10 mouse cellular contexts compared by ENCODE assay signal in genomic region chr12:103977846-103978245, GRCm38 (mm10). TPM values are rescaled to one million over a fixed set of nuclear protein-coding genes. Genes with fewer than 3 reads are reported as not detected.
DNase-seq lines count a peak whose midpoint lies in the region; ATAC-seq and TF ChIP-seq lines count a peak whose summit lies in the region.
"Had no signal": no experiment of that assay in that cellular context is flagged by ENCODE, and none has a peak within 500 bp of the region (broad histone marks: within the 10 kb centered on the region; RNA-seq: fewer than 3 reads in every experiment).

No protein-coding gene starts in this region.

- H3K4me3 ChIP-seq in kidney, adult 2 months (ENCODE audit: insufficient read depth, low read depth, low read length) = no peak overlapping the region
- no peak overlapping the region for H3K4me3 ChIP-seq in liver, postnatal 0 days (ENCODE audit: low read depth, low read length)
- H3K4me3 ChIP-seq: myocyte had no signal

- no peaks in the 10 kb centered on the region for H3K27me3 ChIP-seq in kidney, adult 2 months (replicated peaks; ENCODE audit: control insufficient read depth, insufficient read depth, low read length)
- H3K27me3 ChIP-seq in Patski = no peaks in the 10 kb centered on the region
- no peaks in the 10 kb centered on the region for H3K27me3 ChIP-seq in liver, postnatal 0 days (ENCODE audit: insufficient read depth, low read length)

- TF ChIP-seq POLR2A in kidney, adult 2 months (IDR thresholded peaks at IDR 0.05; ENCODE audit: low read depth, low read length) = no peak
- TF ChIP-seq POLR2A in brain, embryonic 14.5 days (IDR thresholded peaks at IDR 0.05; ENCODE audit: borderline replicate concordance, extremely low read depth, insufficient read depth, insufficient read length, poor library complexity, severe bottlenecking) = no peak

- H3K36me3 ChIP-seq in kidney, adult 2 months (ENCODE audit: control insufficient read depth, insufficient read depth, low read length) = no peaks in the 10 kb centered on the region
- no peaks in the 10 kb centered on the region for H3K36me3 ChIP-seq in liver, postnatal 0 days (replicated peaks; ENCODE audit: insufficient read depth, low read length)

- POLR2A ChIA-PET in Patski (lab: Charles Lee) = no interaction called here

- H3K27ac ChIP-seq in kidney, adult 2 months (ENCODE audit: insufficient read depth, low read depth, low read length) = no peak overlapping the region
- H3K27ac ChIP-seq in liver, postnatal 0 days (ENCODE audit: low read depth) = no peak overlapping the region

- no peak overlapping the region for H3K9ac ChIP-seq in liver, postnatal 0 days (replicated peaks)

- CTCF ChIA-PET in Patski (lab: Charles Lee) = interaction anchor here (1.7 to 1.8 kb wide), 2 partner anchors 17 to 25 kb away, joined by 4 to 6 read pairs; no protein-coding TSS in a partner anchor

- peak; percentile 79 for TF ChIP-seq CTCF in kidney, adult 2 months (conservative IDR thresholded peaks at IDR 0.05; ENCODE audit: insufficient read depth, insufficient read length, low read depth, low read length)
- TF ChIP-seq CTCF in Patski (IDR thresholded peaks at IDR 0.05) = peak; percentile 78
- TF ChIP-seq CTCF in brain, embryonic 14.5 days (IDR thresholded peaks at IDR 0.05; ENCODE audit: borderline replicate concordance, extremely low read depth, insufficient read depth, insufficient read length) = peak; percentile 52
- peak; percentile 79 for TF ChIP-seq CTCF in liver, postnatal 0 days (IDR thresholded peaks at IDR 0.05; ENCODE audit: low read depth)

- no peaks in the 10 kb centered on the region for H3K4me1 ChIP-seq in kidney, adult 2 months (ENCODE audit: control insufficient read depth, insufficient read depth, low read length)
- no peaks in the 10 kb centered on the region for H3K4me1 ChIP-seq in liver, postnatal 0 days (ENCODE audit: insufficient read depth)

- no peak for ATAC-seq in Patski
- peak; percentile 56; the same call in 1 of the 2 replicates for ATAC-seq in liver, postnatal 0 days

- in situ Hi-C loops in Patski (cut with MboI; ENCODE audit: low pct_unique_long_range_greater_than_20kb) = loop anchor here (10.0 kb wide), 1 partner anchor 263 kb away; no protein-coding TSS in a partner anchor

- TF ChIP-seq EP300 in liver, postnatal 0 days (IDR thresholded peaks at IDR 0.05; ENCODE audit: low read depth) = no peak

- H3K9me3 ChIP-seq in liver, postnatal 0 days (ENCODE audit: low read length) = no peaks in the 10 kb centered on the region

- WGBS in kidney, adult 2 months = 38% methylated on average over 5 of the region's 5 CpGs
- WGBS in liver, postnatal 0 days (ENCODE audit: insufficient replicate concordance) = 21% methylated on average over 5 of the region's 5 CpGs

- peak; percentile 11 for DNase-seq in kidney, adult 2 months
- no peak for DNase-seq in kidney, adult 18-20 months
- DNase-seq in Patski (ENCODE audit: low read depth, low spot score) = no peak
- DNase-seq in brain, embryonic 14.5 days (ENCODE audit: low read depth) = peak; percentile 7
- peak; percentile 70 for DNase-seq in liver, postnatal 0 days
- DNase-seq in Muller cell, postnatal 12 days (ENCODE audit: inconsistent ontology term) = no peak
- no peak for DNase-seq in spleen, postnatal 4 days (ENCODE audit: low spot score in 2 of 2)
- DNase-seq in gastrocnemius, postnatal 4 days (ENCODE audit: low spot score in 2 of 2) = no peak

- H3K4me2 ChIP-seq in liver, postnatal 0 days (ENCODE audit: low read depth, low read length) = no peak overlapping the region

RNA-seq across cellular contexts. Expression of gene Serpina11, which starts 11.9 kb away (rescaled TPM):
- 0.11 TPM in 1 of 2 replicates, not detected in the other for polyA plus RNA-seq in kidney, adult 2 months (2012; rRNA removed)
- not detected for polyA plus RNA-seq in Patski (2021)
- not detected in 2 replicates for polyA plus RNA-seq in brain, embryonic 14.5 days (2012; rRNA removed)
- polyA plus RNA-seq in liver, postnatal 0 days (2015; fragmentation: Nextera tagmentation; extraction: Ambion mirVana) = 224 and 244 TPM in 2 replicates
- under 1 TPM in 1 of 2 experiments, not detected in 1; 0.70 TPM for total RNA-seq in gastrocnemius, postnatal 4 days (2021)
- total RNA-seq: heart, postnatal 10 days had no signal

RNA-seq across cellular contexts. Expression of gene Serpina1e, which starts 19.1 kb away (rescaled TPM):
- polyA plus RNA-seq in kidney, adult 2 months (2012; rRNA removed) = 0.18 and 3.5 TPM in 2 replicates
- polyA plus RNA-seq in Patski (2021) = 0.14 TPM
- 0.12 TPM in 1 of 2 replicates, not detected in the other for polyA plus RNA-seq in brain, embryonic 14.5 days (2012; rRNA removed)
- 4,259 and 4,481 TPM in 2 replicates for polyA plus RNA-seq in liver, postnatal 0 days (2015; fragmentation: Nextera tagmentation; extraction: Ambion mirVana)
- total RNA-seq in gastrocnemius, postnatal 4 days (2021) = 10 to 100 TPM in 1 of 2 experiments, under 1 TPM in 1; 0.76 to 12.7 TPM
- total RNA-seq: heart, postnatal 10 days had no signal

RNA-seq across cellular contexts. Expression of gene Serpina9, which starts 35.7 kb away (rescaled TPM):
- not detected in 2 replicates for polyA plus RNA-seq in kidney, adult 2 months (2012; rRNA removed)
- polyA plus RNA-seq in Patski (2021) = 0.08 TPM
- polyA plus RNA-seq in brain, embryonic 14.5 days (2012; rRNA removed) = 0.04 TPM in 1 of 2 replicates, not detected in the other
- 0.05 and 0.06 TPM in 2 replicates for polyA plus RNA-seq in liver, postnatal 0 days (2015; fragmentation: Nextera tagmentation; extraction: Ambion mirVana)
- not detected for total RNA-seq in gastrocnemius, postnatal 4 days (2021)
- total RNA-seq: heart, postnatal 10 days had no signal

Comparison
In these comparisons a context has a peak if more than half of its experiments do, and no peak if none do; other contexts are left out.
1. DNase-seq: peak in kidney, adult 2 months (single experiment), brain, embryonic 14.5 days (single experiment) and liver, postnatal 0 days (single experiment); none in kidney, adult 18-20 months (single experiment), Patski (single experiment), Muller cell, postnatal 12 days (single experiment), spleen, postnatal 4 days (0 of 2) and gastrocnemius, postnatal 4 days (0 of 2).
2. RNA of gene Serpina11, which starts 11.9 kb away (polyA plus RNA-seq): 224 to 244 TPM in liver, postnatal 0 days; 0.11 TPM in kidney, adult 2 months, not detected in Patski (single experiment) and not detected in brain, embryonic 14.5 days; every median in the first group is over 100 times any median in the second.
3. RNA of gene Serpina1e, which starts 19.1 kb away (polyA plus RNA-seq): 4,259 to 4,481 TPM in liver, postnatal 0 days; 0.18 to 3.5 TPM in kidney, adult 2 months, 0.14 TPM in Patski (single experiment) and 0.12 TPM in brain, embryonic 14.5 days; every median in the first group is over 100 times any median in the second.
4. Peak in every context shown above with its lines, with median percentiles within 50 percentile points of each other: CTCF ChIP-seq.